ENCODE assay signal across 12 mouse cellular contexts in genomic region chr14:59546162-59546880, GRCm38 (mm10).
"Had no signal": no experiment of that assay in that cellular context is flagged by ENCODE, and none has a peak within 500 bp of the region (broad histone marks: within the 10 kb centered on the region; RNA-seq: fewer than 3 reads in every experiment).

No protein-coding gene starts in this region.

- H3K4me1 ChIP-seq: midbrain, embryonic 15.5 days; neural tube, embryonic 12.5 days had no signal

- H3K27ac ChIP-seq: limb, embryonic 13.5 days; liver, embryonic 13.5 days; midbrain, embryonic 15.5 days; neural tube, embryonic 12.5 days; stomach, postnatal 0 days had no signal

- H3K27me3 ChIP-seq: limb, embryonic 13.5 days; liver, embryonic 13.5 days; midbrain, embryonic 15.5 days; neural tube, embryonic 12.5 days had no signal

- H3K36me3 ChIP-seq: liver, embryonic 13.5 days; midbrain, embryonic 15.5 days; neural tube, embryonic 12.5 days had no signal

- ATAC-seq: intestine, embryonic 16.5 days; midbrain, embryonic 15.5 days had no signal

- H3K9me3 ChIP-seq: limb, embryonic 13.5 days; liver, embryonic 13.5 days; midbrain, embryonic 15.5 days; neural tube, embryonic 12.5 days had no signal

- H3K4me3 ChIP-seq: limb, embryonic 13.5 days; liver, embryonic 13.5 days; midbrain, embryonic 15.5 days; neural tube, embryonic 12.5 days had no signal

- H3K9ac ChIP-seq: limb, embryonic 13.5 days; liver, embryonic 13.5 days; midbrain, embryonic 15.5 days; neural tube, embryonic 12.5 days had no signal

- DNase-seq: kidney, adult 8-10 months; kidney, postnatal 25 days; layer of hippocampus, adult 9-11 months; layer of hippocampus, postnatal 36 days; liver, embryonic 13.5 days; thymus, adult 2 months; thymus, postnatal 25 days had no signal

- H3K4me2 ChIP-seq: limb, embryonic 13.5 days; liver, embryonic 13.5 days; midbrain, embryonic 15.5 days; neural tube, embryonic 12.5 days had no signal
